Mouse (Mus musculus): ENCODE measurements around the gene Tmem266. TPM values are rescaled to one million over a fixed set of nuclear protein-coding genes. Genes with fewer than 3 reads are reported as not detected.

Tmem266 gene
- polyA plus RNA-seq, 1 experiment from 2014 or later = 5.4 TPM

GRCm38 (mm10) chr9:55311560-55311959, 15.2 kb upstream of the Tmem266 start:
- Histone ChIP-seq H3K4me2 (no peak overlapping the region), H3K4me1 (no peaks in the 10 kb centered on the region), H3K36me3 (no peaks in the 10 kb centered on the region), H3K9me3 (replicated peaks) (no peaks in the 10 kb centered on the region), H3K27ac (replicated peaks) (no peak overlapping the region), H3K4me3 (replicated peaks) (no peak overlapping the region), H3K27me3 (replicated peaks) (no peaks in the 10 kb centered on the region), H3K9ac (replicated peaks) (no peak overlapping the region)
- peak; percentile 74; the same call in 1 of the 2 replicates for ATAC-seq (ENCODE audit: low FRiP score)
- WGBS = 8% methylated on average over 5 of the region's 5 CpGs

- no peak for ATAC-seq (ENCODE audit: low FRiP score)
- no peaks in the 10 kb centered on the region for H3K4me1 ChIP-seq
- 70% methylated on average over 12 of the region's 12 CpGs for WGBS
- H3K27ac ChIP-seq (replicated peaks) = no peak overlapping the region
- no peak overlapping the region for H3K4me3 ChIP-seq (replicated peaks)
- no peaks in the 10 kb centered on the region for H3K27me3 ChIP-seq (replicated peaks)
- no peak overlapping the region for H3K9ac ChIP-seq (replicated peaks)
- no peak overlapping the region for H3K4me2 ChIP-seq
- H3K36me3 ChIP-seq = no peaks in the 10 kb centered on the region
- H3K9me3 ChIP-seq (replicated peaks) = no peaks in the 10 kb centered on the region
Measured at GRCm38 (mm10) chr9:55313619-55314261, 13.0 kb upstream of the Tmem266 start.

- ATAC-seq (ENCODE audit: low FRiP score) = no peak
- H3K9ac ChIP-seq (replicated peaks) = no peak overlapping the region
- 83% methylated on average over 1 of the region's 1 CpGs for WGBS
Measured at GRCm38 (mm10) chr9:55322641-55323040, 4.1 kb upstream of the Tmem266 start.

GRCm38 (mm10) chr9:55324085-55324484, 2.6 kb upstream of the Tmem266 start:
- no peak overlapping the region for H3K9ac ChIP-seq (replicated peaks)
- 0 out of 2 replicates have a peak, but pooled peaks cover 4% of the 10 kb centered on the region for H3K27me3 ChIP-seq (replicated peaks)
- H3K9me3 ChIP-seq (replicated peaks) = no peaks in the 10 kb centered on the region
- H3K4me3 ChIP-seq (replicated peaks) = no peak overlapping the region
- H3K4me2 ChIP-seq = no peak overlapping the region
- no peak for ATAC-seq (ENCODE audit: low FRiP score)
- 45% methylated on average over 8 of the region's 8 CpGs for WGBS
- no peak overlapping the region for H3K27ac ChIP-seq (replicated peaks)
- H3K4me1 ChIP-seq = peaks cover 21% of the 10 kb centered on the region
- H3K36me3 ChIP-seq = no peaks in the 10 kb centered on the region

More at GRCm38 (mm10) chr9:55322641-55323040, 4.1 kb upstream of the Tmem266 start:
- Histone ChIP-seq H3K36me3 (no peaks in the 10 kb centered on the region), H3K4me2 (no peak overlapping the region), H3K4me3 (replicated peaks) (no peak overlapping the region), H3K27ac (replicated peaks) (no peak overlapping the region), H3K9me3 (replicated peaks) (no peaks in the 10 kb centered on the region), H3K4me1 (peaks cover 13% of the 10 kb centered on the region), H3K27me3 (replicated peaks) (0 out of 2 replicates have a peak, but pooled peaks cover 4% of the 10 kb centered on the region)

- Histone ChIP-seq H3K4me1 (peaks cover 21% of the 10 kb centered on the region), H3K27me3 (replicated peaks) (0 out of 2 replicates have a peak, but pooled peaks cover 7% of the 10 kb centered on the region), H3K4me3 (replicated peaks) (no peak overlapping the region), H3K4me2 (no peak overlapping the region), H3K36me3 (no peaks in the 10 kb centered on the region), H3K27ac (replicated peaks) (no peak overlapping the region), H3K9ac (replicated peaks) (no peak overlapping the region), H3K9me3 (replicated peaks) (no peaks in the 10 kb centered on the region)
- ATAC-seq (ENCODE audit: low FRiP score) = no peak
- WGBS = 57% methylated on average over 10 of the region's 10 CpGs
Measured at GRCm38 (mm10) chr9:55324516-55324915, 2.2 kb upstream of the Tmem266 start.

- H3K4me3 ChIP-seq (replicated peaks) = no peak overlapping the region
- H3K4me2 ChIP-seq = no peak overlapping the region
- ATAC-seq (ENCODE audit: low FRiP score) = no peak
- no peak overlapping the region for H3K27ac ChIP-seq (replicated peaks)
- peaks cover 21% of the 10 kb centered on the region for H3K4me1 ChIP-seq
- no peaks in the 10 kb centered on the region for H3K36me3 ChIP-seq
- no peak overlapping the region for H3K9ac ChIP-seq (replicated peaks)
- 32% methylated on average over 1 of the region's 1 CpGs for WGBS
- H3K27me3 ChIP-seq (replicated peaks) = 0 out of 2 replicates have a peak, but pooled peaks cover 7% of the 10 kb centered on the region
- no peaks in the 10 kb centered on the region for H3K9me3 ChIP-seq (replicated peaks)
Measured at GRCm38 (mm10) chr9:55325061-55325460, 1.7 kb upstream of the Tmem266 start.

GRCm38 (mm10) chr9:55325564-55326514, 874 bp upstream of the Tmem266 start:
- ATAC-seq (ENCODE audit: low FRiP score) = no peak; the same call in 1 of the 2 replicates
- Histone ChIP-seq H3K4me3 (replicated peaks) (peak overlapping the region; percentile 77), H3K4me1 (peaks cover 21% of the 10 kb centered on the region), H3K9me3 (replicated peaks) (no peaks in the 10 kb centered on the region), H3K27ac (replicated peaks) (peak overlapping the region; percentile 83), H3K36me3 (no peaks in the 10 kb centered on the region), H3K27me3 (replicated peaks) (0 out of 2 replicates have a peak, but pooled peaks cover 10% of the 10 kb centered on the region), H3K4me2 (peak overlapping the region; percentile 76), H3K9ac (replicated peaks) (peak overlapping the region; percentile 78)
- 16% methylated on average over 18 of the region's 18 CpGs for WGBS

GRCm38 (mm10) chr9:55327234-55327615, 512 bp downstream of the Tmem266 start:
- peak overlapping the region; percentile 79 for H3K27ac ChIP-seq (replicated peaks)
- ATAC-seq (ENCODE audit: low FRiP score) = peak; percentile 56
- under 1% methylated on average over 13 of the region's 13 CpGs for WGBS
- H3K4me2 ChIP-seq = peak overlapping the region; percentile 76
- H3K4me3 ChIP-seq (replicated peaks) = peak overlapping the region; percentile 77
- H3K27me3 ChIP-seq (replicated peaks) = 0 out of 2 replicates have a peak, but pooled peaks cover 10% of the 10 kb centered on the region
- H3K36me3 ChIP-seq = no peaks in the 10 kb centered on the region
- peaks cover 26% of the 10 kb centered on the region for H3K4me1 ChIP-seq
- peak overlapping the region; percentile 78 for H3K9ac ChIP-seq (replicated peaks)
- no peaks in the 10 kb centered on the region for H3K9me3 ChIP-seq (replicated peaks)

GRCm38 (mm10) chr9:55328151-55328918, 1.6 kb downstream of the Tmem266 start:
- Histone ChIP-seq H3K4me2 (peak overlapping the region; percentile 76), H3K4me3 (replicated peaks) (peak overlapping the region; percentile 77), H3K27ac (replicated peaks) (no peak overlapping the region), H3K9ac (replicated peaks) (0 out of 2 replicates have a peak overlapping the region, but pooled peaks have one; percentile 3), H3K36me3 (no peaks in the 10 kb centered on the region), H3K4me1 (peaks cover 35% of the 10 kb centered on the region), H3K9me3 (replicated peaks) (no peaks in the 10 kb centered on the region), H3K27me3 (replicated peaks) (0 out of 2 replicates have a peak, but pooled peaks cover 6% of the 10 kb centered on the region)
- no peak for ATAC-seq (ENCODE audit: low FRiP score)
- 22% methylated on average over 14 of the region's 14 CpGs for WGBS

GRCm38 (mm10) chr9:55329401-55329800, 2.7 kb downstream of the Tmem266 start:
- H3K27me3 ChIP-seq (replicated peaks) = 0 out of 2 replicates have a peak, but pooled peaks cover 6% of the 10 kb centered on the region
- no peak for ATAC-seq (ENCODE audit: low FRiP score)
- WGBS = 85% methylated on average over 6 of the region's 6 CpGs
- H3K4me1 ChIP-seq = peaks cover 35% of the 10 kb centered on the region
- no peaks in the 10 kb centered on the region for H3K36me3 ChIP-seq
- H3K9ac ChIP-seq (replicated peaks) = no peak overlapping the region
- no peaks in the 10 kb centered on the region for H3K9me3 ChIP-seq (replicated peaks)
- no peak overlapping the region for H3K4me3 ChIP-seq (replicated peaks)
- no peak overlapping the region for H3K27ac ChIP-seq (replicated peaks)
- no peak overlapping the region for H3K4me2 ChIP-seq

- WGBS = 48% methylated on average over 5 of the region's 5 CpGs
- H3K4me1 ChIP-seq = peaks cover 23% of the 10 kb centered on the region
- ATAC-seq (ENCODE audit: low FRiP score) = no peak
- H3K9ac ChIP-seq (replicated peaks) = no peak overlapping the region
- no peak overlapping the region for H3K27ac ChIP-seq (replicated peaks)
- H3K27me3 ChIP-seq (replicated peaks) = 0 out of 2 replicates have a peak, but pooled peaks cover 6% of the 10 kb centered on the region
- no peaks in the 10 kb centered on the region for H3K9me3 ChIP-seq (replicated peaks)
- no peaks in the 10 kb centered on the region for H3K36me3 ChIP-seq
- peak overlapping the region; percentile 17; the same call in 1 of the 2 replicates for H3K4me2 ChIP-seq
- no peak overlapping the region for H3K4me3 ChIP-seq (replicated peaks)
Measured at GRCm38 (mm10) chr9:55332476-55332875, 5.8 kb downstream of the Tmem266 start.

All from neural tube, embryonic 15.5 days (tissue).